Mouse (Mus musculus): Measurements from ENCODE around the gene Csrnp2. TPM values are rescaled to one million over a fixed set of nuclear protein-coding genes. Genes with fewer than 3 reads are reported as not detected.

Gene Csrnp2
- polyA plus RNA-seq, 1 experiment from 2014 or later = 34.7 TPM

Other genes with a start within 250 kb of the Csrnp2 start
- gene Tmprss12, start 214.7 kb downstream of the Csrnp2 start, polyA plus RNA-seq (2015; fragmentation: Nextera tagmentation; extraction: Ambion mirVana) = not detected in 2 replicates
- 3.2 and 4.6 TPM in 2 replicates for gene Mettl7a1, start 191.3 kb downstream of the Csrnp2 start, polyA plus RNA-seq (2015; fragmentation: Nextera tagmentation; extraction: Ambion mirVana)
- not detected in 2 replicates for gene Mettl7a3, start 160.6 kb downstream of the Csrnp2 start, polyA plus RNA-seq (2015; fragmentation: Nextera tagmentation; extraction: Ambion mirVana)
- not detected in 2 replicates for gene Methig1, start 142.3 kb downstream of the Csrnp2 start, polyA plus RNA-seq (2015; fragmentation: Nextera tagmentation; extraction: Ambion mirVana)
- gene Mettl7a2, start 142.3 kb downstream of the Csrnp2 start, polyA plus RNA-seq (2015; fragmentation: Nextera tagmentation; extraction: Ambion mirVana) = not detected in 2 replicates
- gene Higd1c, start 130.9 kb downstream of the Csrnp2 start, polyA plus RNA-seq (2015; fragmentation: Nextera tagmentation; extraction: Ambion mirVana) = not detected in 2 replicates
- 0.06 TPM in 1 of 2 replicates, not detected in the other for gene Gm5475, start 73.3 kb downstream of the Csrnp2 start, polyA plus RNA-seq (2015; fragmentation: Nextera tagmentation; extraction: Ambion mirVana)
- gene Slc11a2, start 70.4 kb downstream of the Csrnp2 start, polyA plus RNA-seq (2015; fragmentation: Nextera tagmentation; extraction: Ambion mirVana) = 21.3 and 22.1 TPM in 2 replicates
- 44.7 and 50.3 TPM in 2 replicates for gene Letmd1, start 26.5 kb downstream of the Csrnp2 start, polyA plus RNA-seq (2015; fragmentation: Nextera tagmentation; extraction: Ambion mirVana)
- 35.2 and 38.3 TPM in 2 replicates for gene Tfcp2, start 56.5 kb upstream of the Csrnp2 start, polyA plus RNA-seq (2015; fragmentation: Nextera tagmentation; extraction: Ambion mirVana)
- gene Pou6f1, start 104.5 kb upstream of the Csrnp2 start, polyA plus RNA-seq (2015; fragmentation: Nextera tagmentation; extraction: Ambion mirVana) = 36.4 and 37.5 TPM in 2 replicates
- gene Dazap2, start 119.9 kb upstream of the Csrnp2 start, polyA plus RNA-seq (2015; fragmentation: Nextera tagmentation; extraction: Ambion mirVana) = 190 and 192 TPM in 2 replicates
- gene Smagp, start 141.5 kb upstream of the Csrnp2 start, polyA plus RNA-seq (2015; fragmentation: Nextera tagmentation; extraction: Ambion mirVana) = 1.7 and 2.1 TPM in 2 replicates
- gene Bin2, start 174.1 kb upstream of the Csrnp2 start, polyA plus RNA-seq (2015; fragmentation: Nextera tagmentation; extraction: Ambion mirVana) = 1.3 and 1.7 TPM in 2 replicates
- gene Cela1, start 192.4 kb upstream of the Csrnp2 start, polyA plus RNA-seq (2015; fragmentation: Nextera tagmentation; extraction: Ambion mirVana) = 0.23 and 1.2 TPM in 2 replicates
- gene Galnt6, start 233.9 kb upstream of the Csrnp2 start, polyA plus RNA-seq (2015; fragmentation: Nextera tagmentation; extraction: Ambion mirVana) = 0.06 and 0.10 TPM in 2 replicates